Mouse (Mus musculus) retina, postnatal 7 days (tissue): Measurements from ENCODE around the gene Casq2.

Experiments
- DNase-seq: peaks from one replicate; pipeline ENCODE4 v3.0.0-alpha.2; 2012; ENCODE audit warnings: low read depth, low spot score

Gene Casq2

DNA sequence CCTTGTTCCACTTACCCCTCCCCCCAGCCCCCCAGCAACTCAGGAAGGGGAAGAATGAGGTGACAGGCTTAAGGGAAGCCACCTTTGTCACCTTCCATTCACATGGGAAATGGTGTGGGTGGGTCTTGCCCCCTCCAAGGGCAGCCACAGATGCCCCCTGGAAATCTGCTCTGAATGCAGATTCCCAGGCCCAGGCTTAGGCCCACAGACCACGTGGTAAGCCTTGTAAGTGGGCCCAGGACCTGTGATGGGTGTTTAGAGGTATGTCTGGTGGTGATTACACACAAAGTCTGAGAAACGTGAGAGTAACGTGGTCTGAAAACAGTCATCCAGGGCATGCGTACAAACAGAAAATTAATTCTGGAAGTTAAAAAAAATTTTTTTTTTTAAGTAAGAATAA lies 78.7 kb downstream of the Casq2 start:
- no peak for DNase-seq

DNA sequence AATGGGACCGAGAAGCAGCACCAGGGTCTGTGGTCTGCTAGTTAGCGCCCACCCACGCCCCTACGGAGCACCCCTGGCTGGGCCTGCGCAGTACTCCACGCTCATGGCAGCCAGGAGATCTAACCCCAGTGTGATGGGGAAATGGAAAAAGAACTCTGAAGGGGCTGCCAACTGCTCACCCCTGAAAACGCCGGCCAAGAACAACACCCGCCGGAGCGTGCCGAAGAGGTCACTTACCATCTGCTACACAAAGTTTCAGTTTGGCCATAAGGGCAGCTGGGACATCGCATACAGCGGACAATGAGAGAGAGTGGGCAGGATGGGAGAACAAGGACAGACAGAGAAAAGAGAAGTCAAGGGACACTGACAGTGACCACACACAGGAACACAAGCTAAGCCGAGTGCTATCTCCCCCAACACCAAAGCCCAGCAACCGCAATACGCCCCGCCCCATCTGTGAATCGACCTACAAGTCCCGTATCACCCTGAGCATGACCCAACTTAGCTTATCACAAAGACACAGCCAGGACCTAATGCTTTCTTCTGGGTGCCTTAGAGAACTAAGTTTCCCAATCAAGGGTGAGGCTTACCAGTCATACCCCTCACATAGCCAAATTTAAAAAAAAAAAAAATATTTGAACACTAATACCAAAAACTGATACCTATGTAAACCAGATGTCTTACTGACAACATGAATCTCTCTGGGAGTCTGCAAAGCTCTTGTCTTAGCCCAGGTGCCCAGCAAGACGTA lies 79.5 kb downstream of the Casq2 start:
- no peak for DNase-seq

DNA sequence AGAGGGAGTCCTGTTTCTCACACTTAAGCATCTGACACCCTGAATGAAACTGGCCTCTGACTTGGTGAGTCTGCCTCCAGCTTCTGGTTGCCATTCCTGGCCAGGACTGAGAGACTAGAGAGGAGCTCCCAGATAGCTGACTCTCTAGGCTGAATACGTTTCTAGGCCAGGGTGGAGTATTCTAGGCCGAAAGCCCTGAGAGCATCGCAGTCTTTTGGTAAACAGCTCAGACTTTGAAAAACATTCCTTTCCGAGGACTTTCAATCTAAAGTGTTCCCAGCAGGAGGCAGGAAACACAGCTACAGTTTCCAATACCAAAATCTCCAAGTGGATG lies 80.0 kb downstream of the Casq2 start:
- no peak for DNase-seq

DNA sequence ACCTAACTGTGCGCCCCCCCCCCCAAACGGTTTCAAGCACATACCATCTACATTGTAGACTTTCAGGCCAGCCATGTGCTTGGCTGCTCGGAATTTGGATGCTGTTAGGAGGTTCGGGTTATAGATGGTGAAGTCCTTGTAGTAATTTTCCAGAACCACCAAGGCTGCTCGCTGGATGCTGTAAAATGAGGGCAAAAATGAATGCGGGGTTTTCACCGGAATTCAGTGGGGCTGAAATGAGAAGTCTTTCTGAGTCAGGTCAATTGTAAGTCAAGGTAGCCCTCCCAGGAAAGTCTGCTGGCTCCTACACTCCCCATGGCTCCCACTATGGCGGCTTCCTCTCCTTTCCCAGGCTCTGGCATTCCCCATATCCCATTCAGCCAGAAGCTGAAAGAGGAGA lies 80.6 kb downstream of the Casq2 start:
- DNase-seq: no peak

DNA sequence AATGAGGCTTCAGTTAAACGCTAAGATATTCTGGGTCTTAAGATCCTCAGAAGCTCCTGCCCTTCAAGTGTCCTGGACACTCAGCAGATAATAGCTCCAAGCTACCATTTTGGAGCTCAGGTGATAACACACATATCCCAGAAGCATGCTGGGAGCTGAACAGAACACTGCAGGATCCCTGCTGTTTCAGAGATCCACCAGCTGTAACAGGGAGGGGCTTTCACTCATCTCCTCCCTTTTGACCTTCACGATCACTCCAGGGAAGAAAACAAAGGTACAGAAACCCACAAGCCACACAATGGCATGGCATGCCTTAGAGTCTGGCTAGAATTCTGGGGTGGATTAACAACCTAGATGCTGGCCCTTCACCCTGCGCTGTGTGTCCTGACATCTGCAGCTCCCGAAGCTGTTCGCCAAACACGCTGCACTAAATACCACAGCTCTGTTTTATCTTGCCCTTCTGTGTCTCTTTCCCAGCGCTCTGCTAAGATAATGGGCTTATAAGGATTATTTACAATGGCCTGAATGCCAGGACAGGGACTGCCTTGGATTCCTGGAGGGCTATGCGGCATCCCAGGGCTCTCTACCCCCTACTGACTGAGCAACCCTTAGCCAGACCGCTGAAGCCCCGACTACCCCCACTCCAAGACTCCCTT lies 81.5 kb downstream of the Casq2 start:
- no peak for DNase-seq

DNA sequence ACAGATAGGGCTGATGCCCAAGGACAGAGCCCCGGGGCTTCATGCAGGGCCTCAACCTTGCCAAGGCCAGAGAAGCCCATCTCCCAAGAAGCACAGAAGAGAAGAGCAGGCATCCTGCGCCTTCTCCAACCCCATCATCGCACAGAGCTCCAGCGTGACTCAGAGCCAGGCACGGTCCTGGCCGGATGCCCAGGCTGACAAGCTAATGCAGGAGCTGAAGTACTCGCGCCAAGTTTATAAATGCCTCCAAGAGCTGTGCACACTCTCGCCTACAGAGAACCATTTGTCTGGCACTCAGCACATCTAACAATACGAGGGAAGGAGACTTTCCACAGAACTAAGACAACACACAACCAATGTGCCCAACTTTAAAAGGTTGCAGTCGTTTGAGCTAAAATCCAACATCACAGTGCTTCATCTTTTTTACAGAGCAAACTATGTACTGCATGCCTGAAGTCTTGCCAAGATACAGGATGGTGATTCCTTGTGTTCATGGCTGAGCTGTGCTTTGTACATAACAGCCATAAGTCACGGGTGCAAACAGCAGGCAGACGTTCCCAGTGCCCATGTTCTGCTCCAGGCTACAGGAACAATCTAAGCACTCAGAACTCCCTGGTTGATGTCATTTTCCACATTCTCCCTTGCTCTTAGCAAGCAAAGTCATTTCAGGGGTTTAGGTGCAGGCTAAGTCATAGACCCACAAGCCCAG lies 83.1 kb downstream of the Casq2 start:
- DNase-seq: no peak

DNA sequence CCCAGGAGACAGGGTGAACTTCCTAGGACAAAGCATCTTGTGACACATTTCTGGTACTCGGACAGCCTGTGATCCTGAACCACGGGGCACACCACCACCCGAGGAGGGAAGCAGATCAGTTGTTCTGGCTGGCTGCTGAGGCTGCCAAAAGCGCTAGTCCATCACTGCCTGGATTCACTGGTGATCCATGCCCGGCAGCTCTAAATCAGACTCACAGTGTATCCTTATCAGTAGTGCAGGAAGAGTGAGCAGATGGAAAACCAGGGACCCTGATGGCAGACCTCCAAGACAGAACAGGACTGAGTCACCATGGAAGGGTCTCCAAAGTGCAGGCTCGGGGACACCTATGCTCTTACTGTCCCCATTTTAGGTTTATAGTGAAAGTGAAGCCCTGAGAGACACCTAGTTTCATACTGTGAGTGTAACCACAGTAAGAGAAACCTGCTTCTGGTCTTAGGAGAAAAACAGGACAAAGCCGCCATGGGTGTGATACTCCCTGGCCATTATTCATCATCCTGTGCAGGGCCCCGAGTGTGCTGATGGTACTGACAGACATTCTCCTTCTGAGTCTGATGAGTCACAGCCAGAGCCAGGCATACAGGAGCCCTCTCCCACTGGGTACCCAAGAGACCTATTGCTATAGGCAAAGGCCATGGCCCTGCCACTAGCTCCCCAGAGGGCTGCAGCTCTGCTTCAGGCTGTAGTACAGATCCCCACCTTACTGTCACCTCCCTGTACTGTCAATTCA lies 88.1 kb downstream of the Casq2 start:
- DNase-seq: no peak

DNA sequence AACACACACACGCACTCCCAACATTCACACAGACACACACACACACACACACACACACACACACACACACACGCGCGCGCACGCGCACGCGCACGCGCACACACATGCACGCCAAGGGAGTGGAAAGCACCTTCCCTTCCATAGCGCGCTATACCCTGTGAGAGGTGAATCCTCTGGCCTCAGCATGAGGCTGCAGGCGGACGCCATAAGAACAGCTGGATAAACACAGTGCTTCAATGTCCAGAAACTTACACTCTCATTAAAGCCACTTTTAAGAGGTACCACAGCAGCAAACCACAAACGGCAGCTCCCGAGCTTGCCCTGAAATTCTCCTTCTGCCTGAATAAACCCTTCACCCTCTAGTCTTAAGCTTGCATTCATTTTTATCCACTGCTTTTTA lies 89.5 kb downstream of the Casq2 start:
- no peak for DNase-seq

DNA sequence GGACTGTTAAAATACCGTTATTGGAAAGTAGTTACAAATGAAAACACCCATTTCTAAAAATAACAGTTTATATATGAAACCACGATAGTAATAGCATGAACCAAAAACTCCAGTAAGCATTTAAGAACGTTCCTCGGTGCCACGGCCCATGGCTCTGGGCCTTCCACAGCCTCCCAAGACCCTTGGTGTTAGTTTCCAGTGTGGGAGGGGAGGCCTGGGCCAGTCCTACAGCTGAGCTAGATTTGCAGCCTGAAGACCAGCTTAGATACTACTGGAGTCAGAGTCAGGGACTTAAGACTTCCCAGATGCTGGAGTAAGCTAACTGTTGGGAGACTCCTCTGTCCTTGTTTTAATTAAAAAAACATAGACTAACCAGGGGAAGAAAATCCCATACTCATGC lies 89.9 kb downstream of the Casq2 start:
- DNase-seq: no peak

DNA sequence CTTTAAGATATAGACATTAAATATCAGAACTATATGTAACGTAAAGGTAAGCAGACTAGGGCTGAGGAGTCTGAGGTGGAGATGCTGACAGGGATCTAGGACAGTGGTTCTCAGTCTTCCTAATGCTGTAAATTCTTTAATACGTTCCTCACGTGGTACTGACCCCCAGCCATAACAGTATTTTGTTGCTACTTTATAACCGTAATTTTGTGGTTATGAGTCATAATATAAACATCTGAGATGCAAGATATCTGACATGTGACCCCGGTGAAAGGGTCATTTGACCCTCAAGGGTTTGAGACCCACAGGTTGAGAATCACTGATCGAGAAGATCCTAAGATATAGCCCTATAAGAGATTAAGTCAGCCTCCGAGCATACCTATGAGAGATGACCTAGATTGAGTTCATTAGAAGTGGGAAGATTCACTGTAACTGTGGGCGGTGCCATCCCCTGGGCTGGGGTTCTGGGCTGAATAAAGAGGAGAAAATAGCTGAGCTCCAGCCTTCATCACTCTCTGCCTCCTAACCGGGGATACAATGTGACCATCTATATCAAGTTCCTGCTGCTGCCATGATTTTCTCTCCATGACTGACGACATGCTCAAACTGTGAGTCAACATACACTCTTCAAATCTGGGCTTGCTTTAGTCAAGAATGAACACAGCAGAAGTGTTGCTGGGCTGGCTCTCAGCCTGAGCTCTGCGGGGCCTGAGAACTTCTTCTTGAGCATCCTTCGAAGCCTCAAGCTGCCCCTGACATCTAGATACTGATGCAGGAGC lies 91.8 kb downstream of the Casq2 start:
- DNase-seq: no peak

DNA sequence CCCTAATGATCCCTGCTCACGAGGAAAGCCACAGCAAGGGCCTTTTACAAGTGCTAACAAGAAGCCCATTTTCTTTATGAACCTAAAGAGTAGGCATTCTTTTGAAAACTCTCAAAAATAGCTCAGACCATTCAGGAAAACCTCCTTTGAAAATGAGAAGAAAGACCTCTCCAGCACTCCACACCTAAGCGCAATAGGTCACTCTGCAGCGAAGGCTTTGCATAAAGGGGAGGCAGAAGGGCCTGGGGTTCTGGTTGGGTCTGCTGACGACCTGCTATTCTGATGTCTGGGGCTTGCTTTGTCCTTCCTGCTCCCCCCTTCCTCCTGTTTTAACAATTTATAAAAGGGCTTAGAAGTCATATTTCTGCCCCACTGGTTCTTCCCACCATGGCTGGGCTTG lies 93.7 kb downstream of the Casq2 start:
- DNase-seq: no peak

DNA sequence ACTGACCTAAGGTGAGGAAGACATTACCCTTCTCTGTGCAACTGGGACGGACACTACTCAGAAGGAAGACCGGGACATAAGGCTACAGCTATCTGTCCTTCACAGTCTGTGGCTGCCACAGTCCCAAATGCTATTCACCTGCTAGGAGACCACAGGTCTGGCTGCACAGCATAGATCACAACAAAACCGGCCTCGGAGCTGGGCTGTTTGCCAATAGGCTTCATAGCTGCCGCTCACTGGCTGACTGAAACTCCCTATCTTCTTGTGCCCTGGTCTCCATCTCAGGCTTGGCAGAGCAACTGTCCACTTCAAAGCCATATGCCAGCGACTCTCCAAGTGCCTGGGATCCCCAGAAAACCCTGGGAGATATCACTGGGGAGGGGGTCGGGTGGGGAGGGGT lies 94.5 kb downstream of the Casq2 start:
- no peak for DNase-seq

DNA sequence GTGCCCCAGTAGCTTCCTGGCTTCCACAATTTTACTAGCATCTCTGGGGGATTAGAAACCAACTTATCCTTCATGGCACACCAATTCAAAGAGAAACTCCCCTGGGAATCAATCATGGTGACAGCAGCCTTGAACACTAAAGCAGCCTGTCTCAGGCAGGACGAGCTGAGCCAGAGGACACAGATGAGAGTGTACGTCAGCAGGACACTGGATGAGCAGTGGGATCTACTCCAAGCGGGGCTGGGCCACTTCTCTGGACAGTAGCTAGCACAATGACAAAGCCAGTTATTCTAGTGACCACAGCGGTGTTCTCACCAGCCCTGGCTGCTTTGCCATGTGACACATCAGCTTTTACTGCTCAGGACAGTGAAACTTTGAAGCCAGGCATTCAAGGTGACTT lies 95.0 kb downstream of the Casq2 start:
- DNase-seq: no peak

DNA sequence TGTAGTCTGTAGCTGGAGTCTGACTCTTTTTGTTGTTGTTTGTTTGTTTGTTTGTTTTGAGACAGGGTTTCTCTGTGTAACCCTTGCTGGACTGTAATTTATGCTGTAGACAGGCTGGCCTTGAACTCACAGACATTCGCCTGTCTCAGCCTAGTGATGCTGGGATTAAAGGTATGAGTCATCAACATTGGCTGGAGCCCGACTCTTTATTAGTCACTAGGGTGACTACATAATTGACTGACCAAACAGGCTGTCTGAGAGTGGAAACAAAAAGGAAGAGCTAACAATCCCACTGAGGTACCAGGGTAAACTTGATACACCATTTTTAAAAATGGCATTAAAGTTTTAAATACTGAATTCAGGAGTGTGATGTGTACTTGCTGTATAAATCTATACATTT lies 96.4 kb downstream of the Casq2 start:
- no peak for DNase-seq

DNA sequence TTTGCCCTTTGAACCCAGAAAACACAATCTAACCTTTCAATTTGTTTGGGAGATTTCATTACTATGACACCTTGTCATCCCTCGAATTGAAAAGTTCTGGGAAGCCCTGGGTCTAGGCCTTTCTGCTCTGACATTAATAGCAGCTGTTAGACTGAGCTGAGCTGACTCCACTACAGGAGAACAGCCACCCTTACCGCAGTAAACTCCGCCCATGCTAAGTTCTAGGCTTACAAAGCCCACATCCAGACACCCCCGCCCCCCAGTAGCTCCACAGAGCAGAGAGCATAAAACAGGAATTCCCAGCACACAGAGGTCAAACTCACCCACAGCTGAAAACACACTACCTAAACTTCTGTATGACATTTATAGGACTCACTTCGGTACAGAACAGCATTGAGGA lies 98.5 kb downstream of the Casq2 start:
- DNase-seq: no peak

DNA sequence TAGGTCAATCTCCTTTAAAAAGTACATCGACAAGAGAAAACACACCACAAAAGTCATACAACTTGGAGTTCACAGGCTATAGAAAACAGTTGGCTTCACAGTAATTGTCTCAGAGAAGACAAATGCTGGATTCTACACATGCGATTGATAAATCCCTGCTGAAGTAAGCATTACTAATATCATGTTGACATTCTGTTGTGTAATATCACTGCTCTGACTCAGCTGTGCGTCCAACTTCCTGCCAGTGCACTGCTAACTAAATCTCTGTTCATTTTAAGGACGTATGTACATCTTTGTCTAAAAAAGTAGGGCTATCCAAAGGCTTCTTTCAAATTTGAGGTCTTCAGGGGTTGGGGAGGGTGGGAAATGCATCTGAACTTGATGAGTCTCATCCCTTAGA lies 101.2 kb downstream of the Casq2 start:
- DNase-seq: no peak

DNA sequence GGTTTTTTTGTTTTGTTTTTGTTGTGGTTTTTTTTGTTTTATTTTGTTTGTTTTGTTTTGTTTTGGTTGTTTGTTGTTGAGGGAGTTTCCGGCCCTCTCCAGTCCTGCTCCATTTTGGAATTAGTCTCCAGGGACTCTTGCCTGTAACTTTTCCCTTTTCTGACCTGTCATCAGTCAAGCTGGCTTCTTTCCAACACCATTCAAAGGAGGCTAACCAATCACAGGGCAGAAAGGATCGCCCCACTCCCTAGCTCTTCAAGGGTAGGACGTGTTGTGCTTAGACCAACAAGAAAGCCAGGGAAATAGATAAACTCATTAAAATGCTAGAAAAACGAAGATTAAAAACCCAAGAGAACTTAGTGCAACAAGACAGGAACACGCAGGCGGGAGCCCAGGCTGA lies 102.8 kb downstream of the Casq2 start:
- DNase-seq: no peak

DNA sequence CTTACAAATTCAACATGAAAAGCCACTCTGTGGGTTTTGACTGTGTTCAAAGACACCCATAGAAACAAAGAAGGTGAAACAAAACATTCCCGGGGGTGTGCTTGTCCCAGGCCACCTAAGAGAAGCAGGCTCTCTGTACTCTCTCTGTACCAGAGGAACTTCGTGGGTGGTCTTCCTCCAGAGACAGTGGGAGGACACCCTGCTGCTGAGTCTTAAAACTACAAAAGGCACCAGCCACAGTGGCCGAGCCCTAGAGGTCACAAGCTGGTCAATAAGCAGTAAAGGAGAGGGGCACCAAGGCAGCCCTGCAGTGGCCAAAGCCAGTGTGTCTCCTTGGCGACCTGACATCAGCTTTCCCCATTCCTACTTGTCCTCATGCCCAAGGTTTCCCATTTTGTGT lies 103.8 kb downstream of the Casq2 start:
- no peak for DNase-seq

DNA sequence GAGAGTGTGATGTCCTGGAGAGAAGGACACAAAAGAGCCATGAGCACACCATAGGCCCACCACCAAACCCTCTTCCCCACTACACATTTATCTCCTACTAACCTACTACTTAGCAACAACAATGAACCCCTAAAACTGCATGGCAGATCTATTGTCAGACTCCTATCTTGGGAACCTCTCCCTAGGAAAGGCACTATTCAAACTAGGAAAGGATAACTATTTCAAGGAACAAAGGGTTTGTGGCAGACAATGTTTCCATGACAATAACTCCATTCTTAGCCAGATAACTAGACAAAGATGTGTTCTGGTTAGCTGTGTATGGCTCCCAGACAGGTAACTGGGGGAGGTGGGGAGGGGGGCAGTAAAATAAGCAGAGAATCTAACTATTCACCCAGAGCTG lies 104.4 kb downstream of the Casq2 start:
- DNase-seq: no peak

DNA sequence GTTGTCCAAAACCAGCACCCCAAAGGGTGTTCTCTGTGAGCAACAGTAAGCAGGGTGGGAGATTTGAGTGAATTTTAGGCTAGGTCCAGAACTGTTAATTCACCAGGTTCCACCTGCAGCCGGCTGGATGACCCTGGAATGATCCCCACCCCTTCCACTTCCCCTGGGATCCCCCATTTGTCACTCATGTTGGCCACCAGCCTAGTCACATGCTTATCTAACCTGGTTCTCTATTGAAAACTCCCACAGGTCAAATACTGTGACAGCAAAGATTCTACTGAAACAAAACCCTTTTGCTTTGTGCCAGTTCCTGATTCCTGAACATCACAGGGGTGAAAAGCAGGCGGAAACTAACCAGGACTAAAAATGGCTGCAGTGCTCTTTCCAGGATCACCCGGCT lies 105.4 kb downstream of the Casq2 start:
- DNase-seq: no peak

DNA sequence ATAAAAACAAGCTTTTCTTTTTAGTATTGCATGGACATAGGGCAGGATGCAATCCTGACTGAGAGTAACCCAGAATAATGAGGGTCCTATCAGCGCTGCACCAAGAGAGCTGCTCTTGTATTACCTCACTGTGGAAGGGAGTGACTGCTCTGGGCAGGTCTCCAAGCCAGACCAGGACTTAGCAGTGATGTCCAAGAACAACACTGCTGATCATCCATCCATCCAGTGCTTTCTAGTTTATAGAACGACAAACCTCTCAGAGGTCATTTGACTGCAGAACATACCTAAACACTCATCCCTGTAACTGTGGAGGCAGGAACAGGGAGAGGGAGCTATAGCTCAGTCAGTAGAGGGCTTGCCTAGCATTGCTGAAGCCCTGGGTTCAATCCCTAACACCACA lies 106.4 kb downstream of the Casq2 start:
- DNase-seq: no peak
